Mouse (Mus musculus) heart, embryonic 14.5 days (tissue): ENCODE data around the gene Ndufaf3. TPM values are rescaled to one million over a fixed set of nuclear protein-coding genes. Genes with fewer than 3 reads are reported as not detected.

Source experiments
- ATAC-seq: fragments of 200-750 bp; cut with Nextera tagmentation; 2 replicates; pipeline ENCODE4 v1.8.0; 2017; ENCODE audit warnings: low read depth, moderate TSS enrichment; ENCODE audit not compliant: insufficient number of reproducible peaks, insufficient read depth, low FRiP score
- H3K27ac ChIP-seq, 2 experiments: fragments of 200-500 bp in 1 of 2; fragments of 300-500 bp in 1 of 2; sonication (generic) in 1 of 2; replicated peaks in 1 of 2; 2 replicates each; pipeline ENCODE4 v1.5.1; 2012 to 2014; ENCODE audit warnings: low read depth in 2 of 2, low read length in 2 of 2, control low read depth in 1 of 2, mild to moderate bottlenecking in 1 of 2, mixed read lengths in 1 of 2; ENCODE audit not compliant: control insufficient read depth in 1 of 2, insufficient read depth in 1 of 2
- H3K27me3 ChIP-seq: fragments of 300-500 bp; sonication (generic); 2 replicates; pipeline ENCODE4 v1.6.1; 2014; ENCODE audit warnings: mild to moderate bottlenecking, low read length, control low read depth; ENCODE audit not compliant: control insufficient read depth, insufficient read depth
- H3K36me3 ChIP-seq: fragments of 300-500 bp; sonication (generic); 2 replicates; pipeline ENCODE4 v1.6.1; 2014; ENCODE audit warnings: mild to moderate bottlenecking, control low read depth, low read length, mixed read lengths; ENCODE audit not compliant: control insufficient read depth, insufficient read depth
- H3K4me1 ChIP-seq, 2 experiments: fragments of 200-500 bp in 1 of 2; fragments of 300-500 bp in 1 of 2; sonication (generic) in 1 of 2; 2 replicates each; pipeline ENCODE4 v1.6.1; 2012 to 2014; ENCODE audit warnings: low read length in 2 of 2, control low read depth in 1 of 2, mixed read lengths in 1 of 2; ENCODE audit not compliant: control insufficient read depth in 2 of 2, insufficient read depth in 2 of 2
- H3K4me2 ChIP-seq: fragments of 300-500 bp; sonication (generic); 2 replicates; pipeline ENCODE4 v1.6.1; 2014; ENCODE audit warnings: mild to moderate bottlenecking, low read length
- H3K4me3 ChIP-seq, 2 experiments: fragments of 200-500 bp in 1 of 2; fragments of 300-500 bp in 1 of 2; sonication (generic) in 1 of 2; 2 replicates each; pipeline ENCODE4 v1.5.1; 2012 to 2014; ENCODE audit warnings: low read length in 2 of 2, mild to moderate bottlenecking in 2 of 2, control low read depth in 1 of 2, low read depth in 1 of 2, moderate library complexity in 1 of 2; ENCODE audit not compliant: control insufficient read depth in 1 of 2, insufficient read depth in 1 of 2
- H3K9ac ChIP-seq: fragments of 300-500 bp; sonication (generic); 2 replicates; pipeline ENCODE4 v1.6.1; 2014; ENCODE audit warnings: mild to moderate bottlenecking, low read length
- H3K9me3 ChIP-seq: fragments of 300-500 bp; sonication (generic); 2 replicates; pipeline ENCODE4 v1.6.1; 2016; ENCODE audit warnings: low read length, control low read depth; ENCODE audit not compliant: control insufficient read depth
- WGBS: fragments of 180-500 bp; shearing (Covaris S2); extraction: QIAGEN DNeasy Blood & Tissue Kit; methylation state at CpG from one replicate; pipeline ENCODE4 v1.1.7; 2014; 5-methylcytosine and 5-hydroxymethylcytosine counted together
- polyA plus RNA-seq: library from polyadenylated mRNA; unstranded; fragments of >200 nt; fragmentation: Nextera tagmentation; extraction: Ambion mirVana; gene quantifications from 2 replicates; pipeline ENCODE4 v1.2.1, GENCODE M21; 2014

The Ndufaf3 gene
- polyA plus RNA-seq, 1 experiment from 2014 or later: 78.1 TPM

- H3K27ac ChIP-seq: peak overlapping the region; percentile 92 to 94
- peak overlapping the region; percentile 91 for H3K9ac ChIP-seq
- no peak; the same call in 1 of the 2 replicates for ATAC-seq
- under 1% methylated on average over 24 of the region's 24 CpGs for WGBS
- H3K4me2 ChIP-seq: peak overlapping the region; percentile 66
- peak overlapping the region; percentile 73 to 93 for H3K4me3 ChIP-seq
- no peaks in the 10 kb centered on the region for H3K9me3 ChIP-seq
- H3K27me3 ChIP-seq: no peaks in the 10 kb centered on the region
- H3K4me1 ChIP-seq: peaks cover 26 to 36% of the 10 kb centered on the region in 2 experiments
- H3K36me3 ChIP-seq: peaks cover 57% of the 10 kb centered on the region
These were observed 10.8 kb upstream of the Ndufaf3 start for GRCm38 (mm10) chr9:108577934-108578544.

GRCm38 (mm10) chr9:108577025-108577424, 9.8 kb upstream of the Ndufaf3 start:
- 56% methylated on average over 6 of the region's 6 CpGs for WGBS
- peak overlapping the region in 1 of 2 experiments; percentile 73; a peak in 2 of 4 replicates for H3K4me3 ChIP-seq
- H3K4me2 ChIP-seq: peak overlapping the region; percentile 66
- H3K36me3 ChIP-seq: peaks cover 61% of the 10 kb centered on the region
- ATAC-seq: no peak
- H3K27me3 ChIP-seq: no peaks in the 10 kb centered on the region
- H3K4me1 ChIP-seq: peaks cover 21 to 32% of the 10 kb centered on the region in 2 experiments
- H3K9ac ChIP-seq: peak overlapping the region; percentile 91
- no peaks in the 10 kb centered on the region for H3K9me3 ChIP-seq
- no peak overlapping the region for H3K27ac ChIP-seq

GRCm38 (mm10) chr9:108575321-108576297, 8.4 kb upstream of the Ndufaf3 start:
- peaks cover 64% of the 10 kb centered on the region for H3K36me3 ChIP-seq
- peaks cover 21 to 35% of the 10 kb centered on the region in 2 experiments for H3K4me1 ChIP-seq
- H3K27me3 ChIP-seq: no peaks in the 10 kb centered on the region
- no peak overlapping the region for H3K4me3 ChIP-seq
- no peak overlapping the region for H3K4me2 ChIP-seq
- WGBS: 87% methylated on average over 37 of the region's 37 CpGs
- no peaks in the 10 kb centered on the region for H3K9me3 ChIP-seq
- no peak overlapping the region for H3K9ac ChIP-seq
- ATAC-seq: no peak
- no peak overlapping the region for H3K27ac ChIP-seq

- H3K4me1 ChIP-seq: peaks cover 24 to 39% of the 10 kb centered on the region in 2 experiments
- H3K4me2 ChIP-seq: no peak overlapping the region
- H3K36me3 ChIP-seq: peaks cover 58% of the 10 kb centered on the region
- no peaks in the 10 kb centered on the region for H3K9me3 ChIP-seq
- no peak overlapping the region for H3K9ac ChIP-seq
- WGBS: 89% methylated on average over 12 of the region's 12 CpGs
- no peak for ATAC-seq
- H3K4me3 ChIP-seq: no peak overlapping the region
- no peaks in the 10 kb centered on the region for H3K27me3 ChIP-seq
- no peak overlapping the region for H3K27ac ChIP-seq
These were observed 7.7 kb upstream of the Ndufaf3 start for GRCm38 (mm10) chr9:108574921-108575320.

GRCm38 (mm10) chr9:108573774-108574690, 6.8 kb upstream of the Ndufaf3 start:
- H3K4me3 ChIP-seq: no peak overlapping the region
- no peak overlapping the region for H3K27ac ChIP-seq
- H3K9ac ChIP-seq: no peak overlapping the region
- H3K9me3 ChIP-seq: no peaks in the 10 kb centered on the region
- ATAC-seq: no peak
- no peaks in the 10 kb centered on the region for H3K27me3 ChIP-seq
- H3K4me2 ChIP-seq: no peak overlapping the region
- WGBS: 47% methylated on average over 26 of the region's 26 CpGs
- peaks cover 18 to 35% of the 10 kb centered on the region in 2 experiments for H3K4me1 ChIP-seq
- H3K36me3 ChIP-seq: peaks cover 58% of the 10 kb centered on the region

GRCm38 (mm10) chr9:108572321-108572720, 5.1 kb upstream of the Ndufaf3 start:
- Histone ChIP-seq H3K9ac (no peak overlapping the region), H3K9me3 (no peaks in the 10 kb centered on the region), H3K27me3 (no peaks in the 10 kb centered on the region), H3K4me1 (peaks cover 18 to 38% of the 10 kb centered on the region in 2 experiments), H3K4me3 (no peak overlapping the region), H3K4me2 (no peak overlapping the region), H3K36me3 (peaks cover 58% of the 10 kb centered on the region), H3K27ac (no peak overlapping the region)
- WGBS: 89% methylated on average over 10 of the region's 10 CpGs
- ATAC-seq: no peak

GRCm38 (mm10) chr9:108571401-108571973, 4.3 kb upstream of the Ndufaf3 start:
- H3K27ac ChIP-seq: no peak overlapping the region
- 95% methylated on average over 16 of the region's 16 CpGs for WGBS
- no peak for ATAC-seq
- H3K9ac ChIP-seq: no peak overlapping the region
- no peaks in the 10 kb centered on the region for H3K27me3 ChIP-seq
- H3K36me3 ChIP-seq: peaks cover 58% of the 10 kb centered on the region
- peaks cover 11 to 30% of the 10 kb centered on the region in 2 experiments for H3K4me1 ChIP-seq
- no peaks in the 10 kb centered on the region for H3K9me3 ChIP-seq
- H3K4me2 ChIP-seq: no peak overlapping the region
- H3K4me3 ChIP-seq: no peak overlapping the region
